Mouse (Mus musculus) effector memory CD4-positive, alpha-beta T cell, adult 5 months (primary cell): ENCODE results near the gene Gm10639. TPM values are rescaled to one million over a fixed set of nuclear protein-coding genes. Genes with fewer than 3 reads are reported as not detected.

Experiments used
- polyA plus RNA-seq: library from polyadenylated mRNA; unstranded; fragments of 100-300 nt; shearing (Covaris generic); gene quantifications from one replicate; pipeline ENCODE4 v1.2.1, GENCODE M21; 2017

Gm10639 gene
- not detected for polyA plus RNA-seq

GRCm38 (mm10) chr9:78289723-78290122 is at the start of gene Gm10639:
Gm10639 (plus strand) TSS chr9:78289923.

GRCm38 (mm10) chr9:78256914-78257313 is 32.8 kb upstream of the Gm10639 start, which contains the start of gene Gm3776:
Gm3776 (plus strand) TSS chr9:78257129.

GRCm38 (mm10) chr9:78314696-78315095 is 25.0 kb downstream of the Gm10639 start, which contains the start of gene Omt2a:
Omt2a (minus strand) TSS chr9:78314796.

GRCm38 (mm10) chr9:78327289-78327688 is 37.6 kb downstream of the Gm10639 start, which contains the start of gene Omt2b:
Omt2b (plus strand) TSS chr9:78327589.

Other genes starting within 250 kb of the Gm10639 start
- gene Gcm1, start 238.0 kb upstream of the Gm10639 start, polyA plus RNA-seq: not detected
- gene Fbxo9, start 180.9 kb upstream of the Gm10639 start, polyA plus RNA-seq: 57.9 TPM
- 6.4 TPM for gene Ick, start 180.7 kb upstream of the Gm10639 start, polyA plus RNA-seq
- gene Gsta4, start 107.1 kb upstream of the Gm10639 start, polyA plus RNA-seq: 1.8 TPM
- not detected for gene Gsta1, start 59.3 kb upstream of the Gm10639 start, polyA plus RNA-seq
- not detected for gene Gm3776, start 32.8 kb upstream of the Gm10639 start, polyA plus RNA-seq
- gene Omt2a, start 24.9 kb downstream of the Gm10639 start, polyA plus RNA-seq: not detected
- not detected for gene Omt2b, start 37.7 kb downstream of the Gm10639 start, polyA plus RNA-seq
- gene Gsta2, start 65.9 kb downstream of the Gm10639 start, polyA plus RNA-seq: not detected
- gene Dppa5a, start 78.3 kb downstream of the Gm10639 start, polyA plus RNA-seq: not detected
- 0.22 TPM for gene Ooep, start 88.8 kb downstream of the Gm10639 start, polyA plus RNA-seq
- gene Ddx43, start 105.9 kb downstream of the Gm10639 start, polyA plus RNA-seq: 4.8 TPM
- 2.8 TPM for gene Cgas, start 153.3 kb downstream of the Gm10639 start, polyA plus RNA-seq
- 19.7 TPM for gene Mto1, start 158.3 kb downstream of the Gm10639 start, polyA plus RNA-seq
- not detected for gene Gm17324, start 158.9 kb downstream of the Gm10639 start, polyA plus RNA-seq
- gene Eef1a1, start 199.2 kb downstream of the Gm10639 start, polyA plus RNA-seq: 5,289 TPM